Mouse (Mus musculus) cerebellum, adult 2 months (tissue): ENCODE measurements around the gene Il27ra.

ENCODE experiments used
- CTCF ChIP-seq: fragments of 200-500 bp; IDR thresholded peaks from 2 replicates; pipeline ENCODE4 v1.5.1; 2011; ENCODE audit warnings: low read depth, mild to moderate bottlenecking, control low read depth, low read length, moderate library complexity, borderline replicate concordance; ENCODE audit not compliant: insufficient read depth
- POLR2A ChIP-seq: fragments of 200-500 bp; IDR thresholded peaks from 2 replicates; pipeline ENCODE4 v1.6.1; 2011; ENCODE audit warnings: low read length, control low read depth, borderline replicate concordance; ENCODE audit not compliant: insufficient read depth

DNA sequence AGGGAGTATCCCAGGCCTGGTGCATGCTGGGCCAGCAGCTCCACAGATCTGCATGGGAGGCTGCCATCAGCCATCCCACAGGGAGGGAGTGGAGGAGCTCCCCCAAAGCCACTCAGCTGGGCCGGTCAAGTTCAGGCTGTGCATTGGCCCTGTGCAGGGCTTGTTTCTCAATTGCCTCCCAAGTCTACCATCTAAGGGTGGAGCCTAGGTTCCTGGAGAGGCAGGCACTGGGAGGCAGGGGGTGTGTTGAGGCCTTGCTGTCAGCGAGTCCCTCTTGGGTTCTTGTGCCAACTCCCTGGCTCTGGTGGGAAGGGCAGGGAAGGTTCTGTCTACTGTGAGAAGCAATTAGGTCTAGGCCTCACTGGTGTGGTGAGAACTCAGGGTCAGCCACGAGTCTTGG lies 29.5 kb upstream of the Il27ra start:
- no peak for TF ChIP-seq CTCF
- no peak for TF ChIP-seq POLR2A
